Mouse (Mus musculus): ENCODE results near the gene Dixdc1. TPM values are rescaled to one million over a fixed set of nuclear protein-coding genes. Genes with fewer than 3 reads are reported as not detected.

Dixdc1 gene
- polyA plus RNA-seq, 1 experiment from 2014 or later, result 10.3 TPM

GRCm38 (mm10) chr9:50697706-50698041 lies 41.6 kb downstream of the Dixdc1 start:
- H3K4me2 ChIP-seq (replicated peaks; ENCODE audit: low read depth, low read length), result peak overlapping the region; percentile 93
- peaks cover 12% of the 10 kb centered on the region; the same call in 1 of the 2 replicates for H3K4me1 ChIP-seq (ENCODE audit: control insufficient read depth, insufficient read depth, low read length)
- peak overlapping the region; percentile 34; the same call in 1 of the 2 replicates for H3K9ac ChIP-seq (ENCODE audit: low read depth, low read length)
- ATAC-seq (ENCODE audit: low FRiP score, low TSS enrichment), result peak; percentile 63
- under 1% methylated on average over 12 of the region's 12 CpGs for WGBS
- H3K36me3 ChIP-seq (ENCODE audit: control insufficient read depth, insufficient read depth, low read length), result no peaks in the 10 kb centered on the region
- peak overlapping the region; percentile 22 for H3K4me3 ChIP-seq (ENCODE audit: low read length)
- H3K9me3 ChIP-seq (ENCODE audit: control insufficient read depth, low read length), result no peaks in the 10 kb centered on the region
- no peaks in the 10 kb centered on the region; the same call in 1 of the 2 replicates for H3K27me3 ChIP-seq (ENCODE audit: control insufficient read depth, insufficient read depth, low read length)
- no peak overlapping the region for H3K27ac ChIP-seq (ENCODE audit: low read depth, low read length)

- Histone ChIP-seq H3K9ac (ENCODE audit: low read depth, low read length) (peak overlapping the region; percentile 34; the same call in 1 of the 2 replicates), H3K4me2 (replicated peaks; ENCODE audit: low read depth, low read length) (peak overlapping the region; percentile 93), H3K4me1 (ENCODE audit: control insufficient read depth, insufficient read depth, low read length) (peaks cover 12% of the 10 kb centered on the region; the same call in 1 of the 2 replicates), H3K36me3 (ENCODE audit: control insufficient read depth, insufficient read depth, low read length) (no peaks in the 10 kb centered on the region), H3K4me3 (ENCODE audit: low read length) (peak overlapping the region; percentile 22), H3K9me3 (ENCODE audit: control insufficient read depth, low read length) (no peaks in the 10 kb centered on the region), H3K27ac (ENCODE audit: low read depth, low read length) (no peak overlapping the region), H3K27me3 (ENCODE audit: control insufficient read depth, insufficient read depth, low read length) (no peaks in the 10 kb centered on the region; the same call in 1 of the 2 replicates)
- 63% methylated on average over 12 of the region's 12 CpGs for WGBS
- ATAC-seq (ENCODE audit: low FRiP score, low TSS enrichment), result no peak
These were observed 42.2 kb downstream of the Dixdc1 start for GRCm38 (mm10) chr9:50696851-50697705.

GRCm38 (mm10) chr9:50695153-50695552 lies 44.2 kb downstream of the Dixdc1 start:
- no peaks in the 10 kb centered on the region for H3K36me3 ChIP-seq (ENCODE audit: control insufficient read depth, insufficient read depth, low read length)
- peaks cover 12% of the 10 kb centered on the region; the same call in 1 of the 2 replicates for H3K4me1 ChIP-seq (ENCODE audit: control insufficient read depth, insufficient read depth, low read length)
- H3K9me3 ChIP-seq (ENCODE audit: control insufficient read depth, low read length), result no peaks in the 10 kb centered on the region
- WGBS, result 86% methylated on average over 6 of the region's 6 CpGs
- H3K4me2 ChIP-seq (replicated peaks; ENCODE audit: low read depth, low read length), result no peak overlapping the region
- H3K27ac ChIP-seq (ENCODE audit: low read depth, low read length), result no peak overlapping the region
- no peak overlapping the region for H3K9ac ChIP-seq (ENCODE audit: low read depth, low read length)
- ATAC-seq (ENCODE audit: low FRiP score, low TSS enrichment), result no peak
- H3K4me3 ChIP-seq (ENCODE audit: low read length), result no peak overlapping the region
- H3K27me3 ChIP-seq (ENCODE audit: control insufficient read depth, insufficient read depth, low read length), result no peaks in the 10 kb centered on the region; the same call in 1 of the 2 replicates

DNA sequence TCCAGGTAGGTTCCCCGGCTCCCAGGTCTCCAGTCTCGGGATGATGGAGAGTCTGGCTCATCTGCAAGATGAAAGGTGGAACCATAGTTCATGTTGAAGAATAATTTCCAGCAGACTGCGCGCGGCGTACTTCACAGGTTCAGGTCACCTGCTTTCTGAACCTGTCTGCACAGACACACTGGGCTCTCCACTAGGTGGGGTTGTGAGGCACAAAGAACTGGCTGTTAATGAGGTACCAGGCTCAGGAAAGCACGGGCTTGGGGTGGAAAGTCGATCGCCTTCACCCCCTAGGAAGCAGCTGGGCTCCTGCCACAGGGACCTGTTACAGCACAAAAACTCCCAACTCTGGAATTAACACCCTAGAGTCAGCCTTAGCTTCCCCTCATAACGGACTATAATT lies 45.7 kb downstream of the Dixdc1 start:
- Histone ChIP-seq H3K4me2 (replicated peaks; ENCODE audit: low read depth, low read length) (peak overlapping the region; percentile 0; the same call in 1 of the 2 replicates), H3K27ac (ENCODE audit: low read depth, low read length) (no peak overlapping the region)

DNA sequence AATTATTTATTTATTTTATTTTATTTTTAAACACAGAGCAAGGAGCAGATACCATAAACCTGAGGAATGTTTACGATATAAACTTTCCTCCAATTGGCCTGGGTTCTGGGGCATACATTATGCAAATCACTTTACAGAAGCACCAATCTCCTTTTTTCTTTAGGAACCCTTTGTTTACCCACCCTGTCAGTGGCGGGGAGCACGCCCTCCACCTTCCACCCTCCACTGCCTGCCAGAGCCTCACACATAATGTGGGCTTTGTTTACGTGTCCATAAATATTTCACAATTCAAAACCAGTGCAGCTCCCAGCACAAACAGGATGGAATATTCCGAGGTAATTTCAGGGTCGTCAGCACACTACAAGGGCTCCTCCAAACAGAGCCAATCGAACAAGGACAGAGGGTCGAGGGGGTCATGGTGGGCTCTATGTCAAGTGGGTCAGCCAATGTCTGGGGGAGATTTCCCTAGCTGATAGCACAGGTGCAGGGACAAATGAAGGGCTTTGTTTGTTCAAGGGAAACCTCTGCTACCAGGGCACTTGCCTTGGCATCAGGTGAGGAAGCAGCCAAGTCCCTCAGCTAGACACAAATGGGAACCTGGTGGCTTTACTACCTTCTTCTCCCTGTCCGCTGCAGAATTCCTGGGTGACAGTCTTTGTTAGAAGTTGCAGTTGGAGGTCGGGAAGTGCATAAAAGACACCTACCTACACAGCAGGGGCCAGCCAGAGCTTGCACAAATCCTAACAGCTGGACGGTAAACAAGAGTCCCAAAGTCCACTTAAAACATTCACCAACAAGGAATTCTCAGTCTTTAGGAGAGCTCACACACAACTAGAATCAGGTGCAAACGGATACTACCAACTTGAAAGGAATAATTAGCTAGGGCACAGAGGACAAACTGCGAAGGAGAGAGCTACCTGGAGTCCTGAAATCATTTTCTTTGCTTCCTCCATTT lies 46.4 kb downstream of the Dixdc1 start:
- Histone ChIP-seq H3K4me3 (ENCODE audit: low read length) (no peak overlapping the region), H3K4me1 (ENCODE audit: control insufficient read depth, insufficient read depth, low read length) (peaks cover 4% of the 10 kb centered on the region; the same call in 1 of the 2 replicates), H3K36me3 (ENCODE audit: control insufficient read depth, insufficient read depth, low read length) (no peaks in the 10 kb centered on the region), H3K9ac (ENCODE audit: low read depth, low read length) (no peak overlapping the region), H3K27ac (ENCODE audit: low read depth, low read length) (peak overlapping the region; percentile 10; the same call in 1 of the 2 replicates), H3K27me3 (ENCODE audit: control insufficient read depth, insufficient read depth, low read length) (no peaks in the 10 kb centered on the region), H3K4me2 (replicated peaks; ENCODE audit: low read depth, low read length) (peak overlapping the region; percentile 3; the same call in 1 of the 2 replicates), H3K9me3 (ENCODE audit: control insufficient read depth, low read length) (no peaks in the 10 kb centered on the region)
- WGBS, result 28% methylated on average over 13 of the region's 13 CpGs
- peak; percentile 53; the same call in 1 of the 2 replicates for ATAC-seq (ENCODE audit: low FRiP score, low TSS enrichment)

More for the DNA sequence above, 45.7 kb downstream of the Dixdc1 start:
- Histone ChIP-seq H3K27me3 (ENCODE audit: control insufficient read depth, insufficient read depth, low read length) (no peaks in the 10 kb centered on the region), H3K9me3 (ENCODE audit: control insufficient read depth, low read length) (no peaks in the 10 kb centered on the region), H3K9ac (ENCODE audit: low read depth, low read length) (no peak overlapping the region), H3K4me1 (ENCODE audit: control insufficient read depth, insufficient read depth, low read length) (peaks cover 8% of the 10 kb centered on the region; the same call in 1 of the 2 replicates), H3K4me3 (ENCODE audit: low read length) (no peak overlapping the region), H3K36me3 (ENCODE audit: control insufficient read depth, insufficient read depth, low read length) (no peaks in the 10 kb centered on the region)
- peak; percentile 58 for ATAC-seq (ENCODE audit: low FRiP score, low TSS enrichment)
- WGBS, result 23% methylated on average over 10 of the region's 10 CpGs

- WGBS, result 86% methylated on average over 6 of the region's 6 CpGs
- Histone ChIP-seq H3K9ac (ENCODE audit: low read depth, low read length) (no peak overlapping the region), H3K4me2 (replicated peaks; ENCODE audit: low read depth, low read length) (no peak overlapping the region), H3K4me3 (ENCODE audit: low read length) (no peak overlapping the region), H3K27ac (ENCODE audit: low read depth, low read length) (no peak overlapping the region), H3K9me3 (ENCODE audit: control insufficient read depth, low read length) (no peaks in the 10 kb centered on the region), H3K36me3 (ENCODE audit: control insufficient read depth, insufficient read depth, low read length) (peaks cover 7% of the 10 kb centered on the region; the same call in 1 of the 2 replicates), H3K4me1 (ENCODE audit: control insufficient read depth, insufficient read depth, low read length) (no peaks in the 10 kb centered on the region), H3K27me3 (ENCODE audit: control insufficient read depth, insufficient read depth, low read length) (no peaks in the 10 kb centered on the region)
- ATAC-seq (ENCODE audit: low FRiP score, low TSS enrichment), result no peak
These were observed 52.3 kb downstream of the Dixdc1 start for GRCm38 (mm10) chr9:50686866-50687652.

DNA sequence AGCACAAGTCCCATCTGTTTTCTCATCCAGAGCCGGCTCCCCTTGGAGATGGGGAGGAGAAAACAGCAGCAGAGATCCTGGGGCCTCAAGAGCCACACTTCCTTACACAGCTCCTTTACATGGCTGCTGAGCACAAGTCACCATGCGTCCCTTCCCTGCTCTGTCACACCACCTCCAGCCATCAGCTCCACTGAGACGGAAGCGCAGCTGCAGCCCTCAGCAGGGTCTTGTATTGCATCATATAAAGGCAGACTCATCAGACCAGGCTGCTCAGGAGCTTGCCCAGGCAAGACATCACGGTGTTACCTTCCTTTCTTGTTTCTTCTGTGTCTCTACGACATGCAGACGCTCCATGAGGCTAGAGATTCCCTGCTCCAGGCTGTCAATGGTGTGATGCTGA lies 57.6 kb downstream of the Dixdc1 start:
- no peak overlapping the region for H3K4me3 ChIP-seq (ENCODE audit: low read length)
- H3K9ac ChIP-seq (ENCODE audit: low read depth, low read length), result no peak overlapping the region
- peaks cover 8% of the 10 kb centered on the region; the same call in 1 of the 2 replicates for H3K36me3 ChIP-seq (ENCODE audit: control insufficient read depth, insufficient read depth, low read length)
- H3K9me3 ChIP-seq (ENCODE audit: control insufficient read depth, low read length), result no peaks in the 10 kb centered on the region
- H3K4me2 ChIP-seq (replicated peaks; ENCODE audit: low read depth, low read length), result no peak overlapping the region
- no peak for ATAC-seq (ENCODE audit: low FRiP score, low TSS enrichment)
- 70% methylated on average over 7 of the region's 7 CpGs for WGBS
- H3K4me1 ChIP-seq (ENCODE audit: control insufficient read depth, insufficient read depth, low read length), result no peaks in the 10 kb centered on the region
- no peak overlapping the region for H3K27ac ChIP-seq (ENCODE audit: low read depth, low read length)
- H3K27me3 ChIP-seq (ENCODE audit: control insufficient read depth, insufficient read depth, low read length), result no peaks in the 10 kb centered on the region

GRCm38 (mm10) chr9:50679406-50679805 lies 59.9 kb downstream of the Dixdc1 start:
- H3K9ac ChIP-seq (ENCODE audit: low read depth, low read length), result no peak overlapping the region
- no peaks in the 10 kb centered on the region for H3K27me3 ChIP-seq (ENCODE audit: control insufficient read depth, insufficient read depth, low read length)
- no peak overlapping the region for H3K4me3 ChIP-seq (ENCODE audit: low read length)
- no peak for ATAC-seq (ENCODE audit: low FRiP score, low TSS enrichment)
- no peaks in the 10 kb centered on the region for H3K4me1 ChIP-seq (ENCODE audit: control insufficient read depth, insufficient read depth, low read length)
- H3K36me3 ChIP-seq (ENCODE audit: control insufficient read depth, insufficient read depth, low read length), result peaks cover 12% of the 10 kb centered on the region; the same call in 1 of the 2 replicates
- H3K4me2 ChIP-seq (replicated peaks; ENCODE audit: low read depth, low read length), result no peak overlapping the region
- 86% methylated on average over 1 of the region's 1 CpGs for WGBS
- no peaks in the 10 kb centered on the region for H3K9me3 ChIP-seq (ENCODE audit: control insufficient read depth, low read length)
- no peak overlapping the region for H3K27ac ChIP-seq (ENCODE audit: low read depth, low read length)
